Mouse (Mus musculus) neural tube, embryonic 12.5 days (tissue): ENCODE data around the gene Prr15l. TPM values are rescaled to one million over a fixed set of nuclear protein-coding genes. Genes with fewer than 3 reads are reported as not detected.

Experiments
- ATAC-seq: fragments of 200-750 bp; cut with Nextera tagmentation; 2 replicates; pipeline ENCODE4 v1.8.0; 2017; ENCODE audit warnings: low read depth, mild to moderate bottlenecking, moderate TSS enrichment, moderate library complexity; ENCODE audit not compliant: low FRiP score
- H3K27ac ChIP-seq: fragments of 300-500 bp; sonication (generic); 2 replicates; pipeline ENCODE4 v1.5.1; 2016
- H3K27me3 ChIP-seq: fragments of 300-500 bp; sonication (generic); replicated peaks from 2 replicates; pipeline ENCODE4 v1.6.1; 2016; ENCODE audit warnings: mild to moderate bottlenecking
- H3K36me3 ChIP-seq: fragments of 300-500 bp; sonication (generic); 2 replicates; pipeline ENCODE4 v1.6.1; 2016; ENCODE audit warnings: mild to moderate bottlenecking
- H3K4me1 ChIP-seq: fragments of 300-500 bp; sonication (generic); 2 replicates; pipeline ENCODE4 v1.6.1; 2016
- H3K4me2 ChIP-seq: fragments of 300-500 bp; sonication (generic); replicated peaks from 2 replicates; pipeline ENCODE4 v1.6.1; 2016; ENCODE audit warnings: mild to moderate bottlenecking
- H3K4me3 ChIP-seq: fragments of 300-500 bp; sonication (generic); 2 replicates; pipeline ENCODE4 v1.5.1; 2016
- H3K9ac ChIP-seq: fragments of 300-500 bp; sonication (generic); 2 replicates; pipeline ENCODE4 v1.6.1; 2016; ENCODE audit warnings: mild to moderate bottlenecking
- H3K9me3 ChIP-seq: fragments of 300-500 bp; sonication (generic); 2 replicates; pipeline ENCODE4 v1.6.1; 2016; ENCODE audit warnings: mild to moderate bottlenecking
- WGBS: fragments of 180-500 bp; shearing (Covaris S2); methylation state at CpG from one replicate; pipeline ENCODE4 v1.1.7; 2016; 5-methylcytosine and 5-hydroxymethylcytosine counted together
- polyA plus RNA-seq: library from polyadenylated mRNA; unstranded; fragments of >200 nt; fragmentation: Nextera tagmentation; extraction: Ambion mirVana; gene quantifications from 2 replicates; pipeline ENCODE4 v1.2.1, GENCODE M21; 2016

Prr15l gene
- polyA plus RNA-seq, 1 experiment from 2014 or later: 0.61 TPM

- H3K27me3 ChIP-seq: no peaks in the 10 kb centered on the region
- H3K27ac ChIP-seq: no peak overlapping the region
- no peaks in the 10 kb centered on the region for H3K9me3 ChIP-seq
- peaks cover 88% of the 10 kb centered on the region for H3K36me3 ChIP-seq
- H3K4me2 ChIP-seq: no peak overlapping the region
- H3K4me1 ChIP-seq: no peaks in the 10 kb centered on the region
- 92% methylated on average over 10 of the region's 10 CpGs for WGBS
- H3K9ac ChIP-seq: no peak overlapping the region
- no peak overlapping the region for H3K4me3 ChIP-seq
- no peak for ATAC-seq
These were observed 29.3 kb downstream of the Prr15l start for GRCm38 (mm10) chr11:96957061-96957805.

DNA sequence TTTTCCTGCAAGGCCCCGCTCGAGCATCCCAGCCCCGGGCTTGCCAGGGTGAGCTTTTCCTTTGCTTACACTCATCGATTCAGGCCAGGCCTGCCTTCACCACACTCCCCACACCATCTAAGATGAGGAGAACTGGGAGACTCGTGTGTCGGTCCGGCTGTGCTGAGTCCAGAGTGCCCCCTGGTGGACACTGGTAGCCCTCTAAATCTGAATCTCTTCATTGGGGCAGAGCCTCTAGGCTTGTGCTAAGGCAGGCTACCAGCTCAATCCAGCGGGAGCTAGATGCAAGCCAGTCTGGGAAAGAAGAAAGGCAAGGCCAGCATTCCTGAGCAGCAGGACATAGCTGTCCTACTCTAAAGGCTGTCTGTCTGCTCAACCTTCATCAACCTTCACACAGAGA lies 35.7 kb downstream of the Prr15l start:
- 0 out of 2 replicates have a peak, but pooled peaks have one; percentile 37 for ATAC-seq
- no peaks in the 10 kb centered on the region for H3K9me3 ChIP-seq
- H3K4me3 ChIP-seq: no peak overlapping the region
- no peak overlapping the region for H3K4me2 ChIP-seq
- WGBS: 20% methylated on average over 8 of the region's 8 CpGs
- peaks cover under 1% of the 10 kb centered on the region; the same call in 1 of the 2 replicates for H3K4me1 ChIP-seq
- H3K9ac ChIP-seq: no peak overlapping the region
- H3K36me3 ChIP-seq: peaks cover 41% of the 10 kb centered on the region
- H3K27ac ChIP-seq: no peak overlapping the region
- H3K27me3 ChIP-seq: no peaks in the 10 kb centered on the region

DNA sequence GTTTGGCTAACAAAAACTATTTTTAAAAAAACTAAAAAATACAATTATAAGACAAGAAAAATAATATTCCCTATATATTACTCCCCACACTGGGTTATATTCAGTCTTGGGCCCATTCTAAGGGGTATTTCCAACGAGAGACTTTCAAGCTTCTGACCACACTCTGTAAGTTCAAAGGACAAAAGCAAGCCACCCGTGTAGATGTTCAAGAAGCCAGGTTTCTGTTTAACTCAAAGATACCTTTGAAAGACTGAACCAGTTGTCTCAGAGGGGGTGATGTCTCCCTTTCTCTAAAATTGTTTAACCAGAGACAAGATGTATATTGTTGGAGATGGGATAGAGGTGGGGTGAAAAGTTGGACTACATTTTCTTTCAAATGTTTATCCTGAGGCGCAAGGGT lies 38.3 kb downstream of the Prr15l start:
- Histone ChIP-seq H3K4me2 (no peak overlapping the region), H3K4me3 (no peak overlapping the region), H3K36me3 (peaks cover 19% of the 10 kb centered on the region), H3K9me3 (no peaks in the 10 kb centered on the region), H3K9ac (no peak overlapping the region), H3K4me1 (peaks cover 5% of the 10 kb centered on the region; the same call in 1 of the 2 replicates), H3K27ac (no peak overlapping the region), H3K27me3 (no peaks in the 10 kb centered on the region)
- WGBS: 91% methylated on average over 3 of the region's 3 CpGs
- ATAC-seq: no peak

GRCm38 (mm10) chr11:96966914-96967543 lies 39.1 kb downstream of the Prr15l start:
- 91% methylated on average over 13 of the region's 13 CpGs for WGBS
- H3K4me1 ChIP-seq: peaks cover 5% of the 10 kb centered on the region; the same call in 1 of the 2 replicates
- no peaks in the 10 kb centered on the region for H3K27me3 ChIP-seq
- no peak overlapping the region for H3K9ac ChIP-seq
- no peak overlapping the region for H3K27ac ChIP-seq
- H3K4me3 ChIP-seq: no peak overlapping the region
- peaks cover 10% of the 10 kb centered on the region for H3K36me3 ChIP-seq
- H3K9me3 ChIP-seq: no peaks in the 10 kb centered on the region
- no peak for ATAC-seq
- H3K4me2 ChIP-seq: no peak overlapping the region

DNA sequence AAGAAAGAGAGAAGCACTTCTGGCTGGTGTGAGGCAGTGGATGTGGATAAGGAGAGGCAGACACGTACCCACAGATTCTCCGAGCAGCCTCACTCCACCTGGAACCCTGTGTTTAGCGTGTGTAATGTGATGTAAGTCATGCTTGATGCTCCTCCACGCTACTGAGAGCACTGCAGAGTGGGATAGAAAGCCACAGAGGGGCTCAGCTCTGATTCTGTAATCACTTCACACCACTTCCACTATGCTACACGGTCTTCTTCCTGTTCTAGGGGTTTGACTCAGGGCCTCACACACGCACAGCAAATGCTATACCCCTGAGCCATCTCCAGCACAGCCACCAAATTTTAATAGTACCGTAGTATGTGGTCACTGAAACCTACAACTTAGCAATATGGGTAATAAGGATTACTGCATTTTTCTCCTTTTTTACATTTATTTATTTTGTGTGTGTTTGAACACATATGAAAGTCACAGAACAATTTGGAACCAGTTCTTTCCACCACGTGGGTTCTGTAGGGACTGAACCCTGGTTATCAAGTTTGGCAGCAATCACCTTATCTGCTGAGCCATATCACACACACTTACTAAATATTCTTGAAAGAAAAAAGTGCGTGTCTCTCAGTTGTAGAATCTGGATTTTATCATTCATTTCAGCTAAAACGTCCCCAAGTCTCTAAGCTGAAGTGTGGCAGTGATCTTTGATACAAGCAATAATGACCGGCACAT lies 39.8 kb downstream of the Prr15l start:
- H3K36me3 ChIP-seq: peaks cover 4% of the 10 kb centered on the region
- no peak overlapping the region for H3K9ac ChIP-seq
- H3K27ac ChIP-seq: no peak overlapping the region
- WGBS: 88% methylated on average over 11 of the region's 11 CpGs
- H3K4me1 ChIP-seq: peaks cover 5% of the 10 kb centered on the region; the same call in 1 of the 2 replicates
- H3K9me3 ChIP-seq: no peaks in the 10 kb centered on the region
- H3K4me3 ChIP-seq: no peak overlapping the region
- no peak for ATAC-seq
- no peak overlapping the region for H3K4me2 ChIP-seq
- no peaks in the 10 kb centered on the region for H3K27me3 ChIP-seq

DNA sequence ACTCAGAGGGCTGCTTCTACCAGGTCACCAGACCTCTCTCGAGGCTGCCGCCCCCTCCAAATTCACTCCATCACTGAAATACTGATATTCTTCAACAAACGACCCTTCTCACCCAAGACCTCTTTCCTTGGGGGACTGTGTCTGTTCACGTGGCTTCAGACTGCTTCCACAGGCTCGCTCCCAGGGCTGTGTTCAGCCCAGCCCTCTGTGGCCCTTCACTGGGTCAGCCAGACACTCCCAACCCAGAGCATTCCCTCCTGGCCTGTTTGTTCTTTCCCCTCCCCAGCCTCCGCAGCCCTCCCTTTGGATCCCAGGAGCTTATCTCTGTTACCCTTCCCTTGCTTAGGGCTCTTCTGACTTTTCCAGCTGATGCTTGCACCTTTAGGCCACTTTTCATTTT lies 40.6 kb downstream of the Prr15l start:
- WGBS: 72% methylated on average over 6 of the region's 6 CpGs
- Histone ChIP-seq H3K36me3 (no peaks in the 10 kb centered on the region), H3K9ac (no peak overlapping the region), H3K4me2 (no peak overlapping the region), H3K4me3 (no peak overlapping the region), H3K27ac (no peak overlapping the region), H3K27me3 (no peaks in the 10 kb centered on the region), H3K9me3 (no peaks in the 10 kb centered on the region), H3K4me1 (peaks cover 8% of the 10 kb centered on the region; the same call in 1 of the 2 replicates)
- no peak for ATAC-seq

GRCm38 (mm10) chr11:96969280-96969722 lies 41.4 kb downstream of the Prr15l start:
- peaks cover 9% of the 10 kb centered on the region; the same call in 1 of the 2 replicates for H3K4me1 ChIP-seq
- WGBS: 84% methylated on average over 5 of the region's 5 CpGs
- ATAC-seq: no peak
- H3K4me2 ChIP-seq: no peak overlapping the region
- no peak overlapping the region for H3K27ac ChIP-seq
- no peaks in the 10 kb centered on the region for H3K9me3 ChIP-seq
- H3K4me3 ChIP-seq: no peak overlapping the region
- no peaks in the 10 kb centered on the region for H3K27me3 ChIP-seq
- H3K36me3 ChIP-seq: no peaks in the 10 kb centered on the region
- H3K9ac ChIP-seq: 0 out of 2 replicates have a peak overlapping the region, but pooled peaks have one; percentile 14

GRCm38 (mm10) chr11:96969746-96970145 lies 41.8 kb downstream of the Prr15l start:
- no peaks in the 10 kb centered on the region for H3K36me3 ChIP-seq
- no peak overlapping the region for H3K4me2 ChIP-seq
- H3K27ac ChIP-seq: no peak overlapping the region
- no peaks in the 10 kb centered on the region for H3K9me3 ChIP-seq
- WGBS: 96% methylated on average over 1 of the region's 1 CpGs
- ATAC-seq: no peak
- H3K4me1 ChIP-seq: peaks cover 9% of the 10 kb centered on the region; the same call in 1 of the 2 replicates
- H3K4me3 ChIP-seq: no peak overlapping the region
- 0 out of 2 replicates have a peak overlapping the region, but pooled peaks have one; percentile 14 for H3K9ac ChIP-seq
- no peaks in the 10 kb centered on the region for H3K27me3 ChIP-seq

- ATAC-seq: no peak
- no peaks in the 10 kb centered on the region for H3K27me3 ChIP-seq
- no peak overlapping the region for H3K4me2 ChIP-seq
- no peak overlapping the region for H3K4me3 ChIP-seq
- no peaks in the 10 kb centered on the region for H3K36me3 ChIP-seq
- no peak overlapping the region for H3K9ac ChIP-seq
- H3K27ac ChIP-seq: no peak overlapping the region
- H3K9me3 ChIP-seq: no peaks in the 10 kb centered on the region
- H3K4me1 ChIP-seq: peaks cover 9% of the 10 kb centered on the region; the same call in 1 of the 2 replicates
- WGBS: 83% methylated on average over 3 of the region's 3 CpGs
These were observed 42.4 kb downstream of the Prr15l start for GRCm38 (mm10) chr11:96970341-96970740.

DNA sequence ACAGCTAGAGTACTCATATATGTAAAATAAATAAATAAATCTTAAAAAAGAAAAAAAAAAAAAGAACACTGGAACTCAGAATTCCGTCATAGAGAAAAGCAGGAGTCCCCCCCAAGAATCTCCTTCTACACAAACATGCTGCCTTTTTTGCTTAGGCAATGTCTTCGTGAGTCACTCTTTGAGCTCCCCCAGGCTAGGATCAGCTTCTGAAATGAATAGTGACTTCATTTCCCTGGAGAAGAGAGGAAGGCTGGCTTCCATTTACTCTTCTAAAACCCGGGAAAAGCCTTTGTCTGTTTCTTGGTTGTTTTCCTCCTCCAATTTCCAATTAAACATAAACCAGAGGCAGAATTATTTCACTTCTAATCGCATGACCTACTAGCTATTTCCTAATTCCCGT lies 45.0 kb downstream of the Prr15l start:
- WGBS: 82% methylated on average over 5 of the region's 5 CpGs
- Histone ChIP-seq H3K36me3 (no peaks in the 10 kb centered on the region), H3K27me3 (no peaks in the 10 kb centered on the region), H3K4me3 (no peak overlapping the region), H3K4me2 (no peak overlapping the region), H3K4me1 (peaks cover 24% of the 10 kb centered on the region), H3K9ac (no peak overlapping the region), H3K9me3 (no peaks in the 10 kb centered on the region), H3K27ac (no peak overlapping the region)
- ATAC-seq: no peak

DNA sequence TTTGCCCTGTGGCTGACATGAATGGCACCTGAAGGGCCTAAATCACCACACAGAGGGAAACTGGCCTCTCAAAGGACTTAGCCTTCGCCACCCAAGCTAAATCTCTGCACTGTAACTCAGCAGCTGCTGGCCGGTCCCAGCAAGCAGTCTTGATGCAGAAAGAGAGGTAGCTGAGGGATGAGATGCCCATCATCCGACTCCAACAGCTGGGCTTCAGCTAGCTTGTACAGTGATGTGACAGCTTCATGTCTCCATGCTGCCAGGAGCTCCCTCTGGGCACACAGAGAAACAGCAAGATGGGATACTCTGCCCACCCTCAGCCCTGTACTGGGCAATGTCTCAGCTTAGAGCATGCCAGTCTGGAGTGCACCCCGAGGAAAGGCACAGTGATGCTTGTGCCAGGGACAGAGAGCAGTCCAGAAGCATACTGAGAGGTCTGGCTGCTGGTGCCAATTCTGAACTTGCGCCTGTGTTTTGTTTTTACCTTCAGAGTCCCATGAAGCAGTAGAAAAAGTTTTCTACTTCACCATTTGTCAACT lies 45.6 kb downstream of the Prr15l start:
- Histone ChIP-seq H3K27me3 (no peaks in the 10 kb centered on the region), H3K4me3 (no peak overlapping the region), H3K36me3 (no peaks in the 10 kb centered on the region), H3K9me3 (no peaks in the 10 kb centered on the region), H3K4me1 (peaks cover 29% of the 10 kb centered on the region), H3K4me2 (no peak overlapping the region), H3K9ac (no peak overlapping the region), H3K27ac (no peak overlapping the region)
- ATAC-seq: no peak
- 89% methylated on average over 5 of the region's 5 CpGs for WGBS

DNA sequence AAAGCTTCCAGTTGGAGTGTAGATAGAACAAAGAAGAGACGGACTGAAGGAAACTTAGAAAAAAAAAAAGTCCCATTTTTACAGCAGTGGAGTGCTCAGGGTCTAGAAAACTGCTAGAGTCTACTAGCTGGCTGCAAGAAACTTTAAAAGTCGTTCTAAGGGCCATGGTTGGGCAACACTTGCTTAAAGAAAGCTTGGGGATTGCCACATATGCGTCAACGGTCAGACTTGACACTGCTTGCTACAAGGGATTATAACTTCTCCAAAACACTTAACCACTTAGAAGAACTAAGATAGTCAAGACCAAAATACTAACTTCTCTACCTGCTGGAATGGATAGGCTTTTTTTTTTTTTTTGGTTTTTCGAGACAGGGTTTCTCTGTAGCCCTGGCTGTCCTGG lies 46.9 kb downstream of the Prr15l start:
- Histone ChIP-seq H3K4me3 (no peak overlapping the region), H3K27me3 (no peaks in the 10 kb centered on the region), H3K4me1 (peaks cover 27% of the 10 kb centered on the region), H3K4me2 (no peak overlapping the region), H3K36me3 (no peaks in the 10 kb centered on the region), H3K9ac (no peak overlapping the region), H3K27ac (no peak overlapping the region), H3K9me3 (no peaks in the 10 kb centered on the region)
- 79% methylated on average over 5 of the region's 5 CpGs for WGBS
- no peak for ATAC-seq
